Mouse (Mus musculus) lung, embryonic 16.5 days (tissue): ENCODE results near the gene Rufy3. TPM values are rescaled to one million over a fixed set of nuclear protein-coding genes. Genes with fewer than 3 reads are reported as not detected.
A peak's percentile ranks its signal among the peaks of the same experiment; 100 is the strongest.

Experiments
- ATAC-seq: fragments of 200-750 bp; cut with Nextera tagmentation; 2 replicates; pipeline ENCODE4 v1.8.0; 2017; ENCODE audit warnings: low read depth, mild to moderate bottlenecking, moderate library complexity
- H3K27ac ChIP-seq: fragments of 300-500 bp; sonication (generic); 2 replicates; pipeline ENCODE4 v1.5.1; 2014; ENCODE audit warnings: mild to moderate bottlenecking, control low read depth, low read length
- H3K27me3 ChIP-seq: fragments of 300-500 bp; sonication (generic); 2 replicates; pipeline ENCODE4 v1.6.1; 2014; ENCODE audit warnings: low read depth, low read length, mixed read lengths; ENCODE audit not compliant: control insufficient read depth, insufficient read depth
- H3K36me3 ChIP-seq: fragments of 300-500 bp; sonication (generic); 2 replicates; pipeline ENCODE4 v1.6.1; 2014; ENCODE audit warnings: low read length; ENCODE audit not compliant: control insufficient read depth, insufficient read depth
- H3K4me1 ChIP-seq: fragments of 300-500 bp; sonication (generic); replicated peaks from 2 replicates; pipeline ENCODE4 v1.6.1; 2014; ENCODE audit warnings: low read length, mixed read lengths; ENCODE audit not compliant: control insufficient read depth, insufficient read depth
- H3K4me2 ChIP-seq: fragments of 300-500 bp; sonication (generic); 2 replicates; pipeline ENCODE4 v1.6.1; 2014; ENCODE audit warnings: low read depth, low read length, control low read depth
- H3K4me3 ChIP-seq: fragments of 300-500 bp; sonication (generic); 2 replicates; pipeline ENCODE4 v1.5.1; 2014; ENCODE audit warnings: mild to moderate bottlenecking, low read length, control low read depth
- H3K9ac ChIP-seq: fragments of 300-500 bp; sonication (generic); 2 replicates; pipeline ENCODE4 v1.6.1; 2014; ENCODE audit warnings: low read length, control low read depth
- H3K9me3 ChIP-seq: fragments of 300-500 bp; sonication (generic); 2 replicates; pipeline ENCODE4 v1.6.1; 2016; ENCODE audit warnings: low read length; ENCODE audit not compliant: control insufficient read depth
- WGBS: fragments of 180-500 bp; shearing (Covaris S2); extraction: QIAGEN DNeasy Blood & Tissue Kit; methylation state at CpG from one replicate; pipeline ENCODE4 v1.1.7; 2014; 5-methylcytosine and 5-hydroxymethylcytosine counted together
- polyA plus RNA-seq: library from polyadenylated mRNA; unstranded; fragments of >200 nt; fragmentation: Nextera tagmentation; extraction: Ambion mirVana; gene quantifications from 2 replicates; pipeline ENCODE4 v1.2.1, GENCODE M21; 2015

The Rufy3 gene
- polyA plus RNA-seq, 1 experiment from 2014 or later = 9.1 TPM

DNA sequence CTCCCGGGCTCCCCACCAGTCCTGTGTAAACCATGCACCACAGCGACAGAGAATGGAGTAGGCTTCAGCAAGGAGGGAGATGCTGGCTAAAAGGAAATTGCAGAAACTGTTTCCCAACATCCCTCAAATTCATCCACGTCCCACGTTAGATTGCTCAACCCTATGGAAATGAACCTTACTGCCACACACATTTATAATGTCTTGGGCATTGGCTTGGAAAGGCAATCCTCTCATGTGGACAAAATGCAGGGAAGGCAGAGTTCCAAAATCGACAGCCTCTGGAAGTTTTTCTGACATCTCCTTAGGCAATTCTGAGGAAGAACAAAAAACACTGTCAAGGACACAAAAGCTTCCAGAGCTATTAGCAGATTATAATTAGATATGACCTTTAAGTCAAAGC lies 99.0 kb downstream of the Rufy3 start:
- H3K4me1 ChIP-seq = no peaks in the 10 kb centered on the region

DNA sequence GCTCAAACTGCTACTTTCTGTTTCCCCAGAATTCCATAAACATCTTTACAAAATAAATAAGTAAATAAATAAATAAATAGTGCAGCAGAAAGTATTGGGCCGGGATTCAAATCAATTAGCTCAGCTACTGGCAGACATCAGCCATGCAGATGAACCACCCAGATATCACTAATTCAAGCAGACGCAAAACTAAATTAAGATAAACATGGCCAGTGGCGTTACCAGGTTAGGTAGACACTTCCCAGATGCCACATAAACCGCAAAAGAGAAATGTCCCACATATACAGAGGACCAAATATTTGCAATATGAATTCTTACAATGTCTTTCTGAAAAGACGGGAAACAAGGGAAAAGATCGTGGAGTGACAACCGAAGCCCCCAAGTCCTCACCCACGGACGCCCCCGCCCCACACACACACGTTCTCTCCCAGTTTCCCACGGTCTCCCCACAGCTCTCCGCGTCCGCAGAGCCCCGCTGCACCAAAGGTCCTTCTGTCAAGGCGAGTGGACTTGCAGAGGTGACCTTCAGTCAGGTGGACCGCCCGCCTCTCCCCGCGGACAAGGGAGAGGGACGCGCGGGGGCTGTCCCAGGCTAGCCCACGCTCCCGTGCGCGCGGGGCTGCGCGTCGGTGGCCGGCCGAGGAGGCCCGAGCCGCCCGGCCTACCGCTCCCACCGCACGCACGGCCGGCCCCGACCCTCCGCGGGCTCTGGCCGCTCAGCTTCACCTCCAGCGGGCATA lies 110.0 kb downstream of the Rufy3 start:
- H3K4me2 ChIP-seq = peak overlapping the region; percentile 78
- H3K4me3 ChIP-seq = peak overlapping the region; percentile 78
- WGBS = under 1% methylated on average over 22 of the region's 47 CpGs
- peak overlapping the region; percentile 96 for H3K9ac ChIP-seq
- no peaks in the 10 kb centered on the region for H3K27me3 ChIP-seq
- peak overlapping the region; percentile 97 for H3K27ac ChIP-seq
- H3K9me3 ChIP-seq = no peaks in the 10 kb centered on the region
- peak; percentile 37 for ATAC-seq
- peaks cover 11% of the 10 kb centered on the region for H3K36me3 ChIP-seq
- H3K4me1 ChIP-seq = peaks cover 11% of the 10 kb centered on the region

More for the DNA sequence above, 99.0 kb downstream of the Rufy3 start:
- no peak for ATAC-seq
- H3K4me2 ChIP-seq = no peak overlapping the region
- no peak overlapping the region for H3K4me3 ChIP-seq
- no peak overlapping the region for H3K9ac ChIP-seq
- 89% methylated on average over 5 of the region's 5 CpGs for WGBS
- H3K27ac ChIP-seq = no peak overlapping the region
- H3K36me3 ChIP-seq = peaks cover 50% of the 10 kb centered on the region
- H3K9me3 ChIP-seq = no peaks in the 10 kb centered on the region
- H3K27me3 ChIP-seq = no peaks in the 10 kb centered on the region

DNA sequence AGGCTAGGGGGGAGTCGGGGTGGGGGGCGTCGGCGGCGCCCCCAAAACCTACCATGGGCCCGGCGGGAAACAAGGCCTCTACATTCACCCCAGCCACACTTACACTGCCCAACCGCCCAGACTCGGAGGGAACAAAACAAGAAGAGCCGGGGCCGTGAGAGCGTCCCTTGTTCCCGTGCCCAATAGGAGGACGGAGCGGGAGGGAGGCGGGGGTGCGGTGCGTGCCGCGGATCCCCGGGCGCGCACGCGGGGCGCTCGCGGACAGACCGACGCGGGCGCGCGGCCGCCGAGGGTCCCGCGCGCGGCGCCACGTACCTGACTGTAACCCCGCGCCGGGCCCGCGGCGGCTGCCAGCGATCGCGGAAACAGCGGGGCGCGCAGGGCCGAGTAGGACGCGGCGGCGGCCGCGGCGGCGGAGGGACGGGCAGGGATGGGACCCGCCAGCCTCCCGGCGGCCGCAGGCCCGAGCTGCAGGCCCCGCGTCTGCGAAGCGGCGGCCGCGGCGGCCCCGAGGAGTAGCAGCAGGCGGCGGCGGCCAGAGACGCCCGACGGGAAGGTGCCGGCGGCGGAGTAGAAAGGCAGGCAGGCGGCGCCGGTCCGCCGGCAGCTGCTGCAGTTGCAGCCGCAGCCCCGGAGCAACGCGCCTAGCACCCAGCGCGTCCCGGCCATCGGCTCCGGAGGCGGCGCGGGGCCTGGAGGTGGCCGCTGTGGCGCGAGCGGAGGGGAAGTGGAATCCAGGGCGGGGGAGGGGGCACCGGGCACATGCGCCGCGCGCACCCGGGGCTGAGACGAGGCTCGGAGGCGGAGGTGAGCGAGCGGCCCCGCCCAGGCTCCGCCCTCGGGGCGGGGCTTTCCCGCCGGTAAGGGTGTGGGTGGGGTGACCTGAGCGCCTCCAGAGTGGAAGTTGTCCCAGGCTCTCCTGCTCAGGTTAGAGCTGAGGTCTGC lies 110.9 kb downstream of the Rufy3 start, which contains the start of gene Grsf1:
Gene Grsf1 (minus strand): TSS at position 729 of the 945 bp plus-strand sequence.
- no peaks in the 10 kb centered on the region for H3K9me3 ChIP-seq
- H3K9ac ChIP-seq = peak within 1 kb of the TSS; percentile 96
- H3K4me1 ChIP-seq = peaks cover 11% of the 10 kb centered on the region
- peak; percentile 93 for ATAC-seq
- peak within 1 kb of the TSS; percentile 97 for H3K27ac ChIP-seq
- H3K36me3 ChIP-seq = peaks cover 3% of the 10 kb centered on the region
- no peaks in the 10 kb centered on the region for H3K27me3 ChIP-seq
- peak within 1 kb of the TSS; percentile 78 for H3K4me2 ChIP-seq
- H3K4me3 ChIP-seq = peak within 1 kb of the TSS; percentile 78
- under 1% methylated on average over 91 of the region's 127 CpGs for WGBS

DNA sequence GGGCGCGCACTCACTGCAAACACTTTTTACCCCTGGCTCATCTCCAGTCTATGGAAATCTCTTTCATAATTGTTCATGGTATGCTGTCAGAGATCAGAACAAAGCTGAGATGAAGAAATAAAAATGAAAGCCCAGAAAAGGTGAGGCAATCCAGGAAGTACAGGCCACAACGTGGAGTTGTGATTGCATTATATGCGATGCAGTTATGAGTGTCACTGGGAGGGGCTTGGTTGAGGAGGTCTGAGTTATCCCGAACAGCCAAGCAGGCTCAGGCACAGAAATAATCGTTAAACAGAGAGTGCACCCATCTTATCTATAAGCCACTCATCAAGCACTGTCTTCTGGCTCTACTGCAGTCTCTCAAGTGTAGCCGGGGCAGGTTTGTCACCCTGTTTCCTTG lies 114.1 kb downstream of the Rufy3 start:
- H3K9me3 ChIP-seq = no peaks in the 10 kb centered on the region
- WGBS = 44% methylated on average over 7 of the region's 7 CpGs
- H3K36me3 ChIP-seq = no peaks in the 10 kb centered on the region
- ATAC-seq = no peak
- no peak overlapping the region for H3K9ac ChIP-seq
- H3K4me1 ChIP-seq = peaks cover 10% of the 10 kb centered on the region
- no peak overlapping the region for H3K27ac ChIP-seq
- H3K27me3 ChIP-seq = no peaks in the 10 kb centered on the region
- no peak overlapping the region for H3K4me2 ChIP-seq
- no peak overlapping the region for H3K4me3 ChIP-seq

DNA sequence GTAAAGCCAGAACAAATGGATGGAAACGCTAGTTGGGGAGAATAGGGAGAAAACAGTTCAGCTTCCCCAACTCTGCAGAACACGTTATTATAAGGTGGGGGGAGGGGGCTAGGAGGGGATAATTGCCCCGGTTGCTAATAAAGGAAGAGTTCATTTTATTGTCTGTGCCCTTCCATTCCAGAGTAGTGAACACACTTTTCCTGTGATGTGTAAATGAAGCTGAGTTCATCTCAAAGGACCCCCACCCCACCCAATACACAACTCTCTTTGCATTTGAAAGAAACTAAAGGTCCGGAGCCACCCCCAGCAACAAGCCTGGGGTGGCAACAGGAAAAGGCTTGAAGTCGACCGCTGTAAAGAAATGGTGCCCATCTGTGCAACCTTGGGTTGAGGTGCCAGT lies 114.5 kb downstream of the Rufy3 start:
- ATAC-seq = no peak
- H3K4me1 ChIP-seq = peaks cover 7% of the 10 kb centered on the region
- H3K27me3 ChIP-seq = no peaks in the 10 kb centered on the region
- no peak overlapping the region for H3K27ac ChIP-seq
- no peaks in the 10 kb centered on the region for H3K36me3 ChIP-seq
- H3K4me3 ChIP-seq = no peak overlapping the region
- no peaks in the 10 kb centered on the region for H3K9me3 ChIP-seq
- WGBS = 37% methylated on average over 6 of the region's 6 CpGs
- no peak overlapping the region for H3K4me2 ChIP-seq
- H3K9ac ChIP-seq = no peak overlapping the region

DNA sequence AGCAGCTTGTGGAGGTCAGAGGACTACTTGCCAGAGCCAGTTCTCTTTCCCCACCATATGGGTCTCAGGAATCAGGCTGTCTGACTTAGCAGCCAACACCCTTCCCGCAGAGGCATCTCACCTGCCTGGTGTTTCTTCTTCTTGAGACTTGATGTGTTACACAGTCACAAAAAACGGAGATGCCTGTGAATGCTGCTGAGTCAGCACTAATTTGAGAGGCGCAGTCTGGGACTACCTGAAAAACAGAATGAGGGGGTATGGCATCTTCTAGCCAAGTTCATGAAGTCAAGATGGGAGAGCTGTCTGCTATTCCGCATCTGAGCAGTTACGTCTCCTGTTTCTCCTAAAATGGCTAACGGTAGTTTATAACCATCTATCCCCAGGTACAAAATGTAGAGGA lies 115.7 kb downstream of the Rufy3 start:
- Histone ChIP-seq H3K4me1 (0 out of 2 replicates have a peak, but pooled peaks cover 2% of the 10 kb centered on the region), H3K4me2 (no peak overlapping the region), H3K9me3 (no peaks in the 10 kb centered on the region), H3K27ac (no peak overlapping the region), H3K36me3 (no peaks in the 10 kb centered on the region), H3K4me3 (no peak overlapping the region), H3K27me3 (peaks cover 5% of the 10 kb centered on the region), H3K9ac (no peak overlapping the region)
- ATAC-seq = no peak
- 87% methylated on average over 6 of the region's 6 CpGs for WGBS

DNA sequence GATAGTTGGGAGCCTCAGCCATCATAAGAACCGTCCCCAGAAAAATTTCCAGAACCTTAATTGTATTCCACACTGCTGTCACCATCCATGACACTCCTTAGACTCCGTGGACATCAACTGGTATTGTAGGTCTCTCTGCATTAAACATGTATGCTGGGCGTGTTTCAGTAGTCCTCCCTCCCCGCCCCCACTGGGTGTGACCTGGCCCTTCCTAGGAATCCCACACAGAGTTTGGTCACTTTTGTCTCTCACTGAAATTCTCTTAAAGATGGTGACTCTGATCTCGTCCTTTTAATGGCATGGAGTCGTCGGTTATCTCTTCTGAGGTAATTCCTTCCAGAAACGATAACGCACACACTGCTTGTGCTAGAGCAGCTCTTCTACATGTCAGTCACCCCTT lies 118.9 kb downstream of the Rufy3 start:
- WGBS = 73% methylated on average over 9 of the region's 9 CpGs
- no peak overlapping the region for H3K27ac ChIP-seq
- H3K4me3 ChIP-seq = no peak overlapping the region
- H3K9ac ChIP-seq = no peak overlapping the region
- H3K9me3 ChIP-seq = no peaks in the 10 kb centered on the region
- H3K4me1 ChIP-seq = no peaks in the 10 kb centered on the region
- ATAC-seq = no peak
- no peaks in the 10 kb centered on the region for H3K36me3 ChIP-seq
- H3K27me3 ChIP-seq = peaks cover 5% of the 10 kb centered on the region
- no peak overlapping the region for H3K4me2 ChIP-seq

DNA sequence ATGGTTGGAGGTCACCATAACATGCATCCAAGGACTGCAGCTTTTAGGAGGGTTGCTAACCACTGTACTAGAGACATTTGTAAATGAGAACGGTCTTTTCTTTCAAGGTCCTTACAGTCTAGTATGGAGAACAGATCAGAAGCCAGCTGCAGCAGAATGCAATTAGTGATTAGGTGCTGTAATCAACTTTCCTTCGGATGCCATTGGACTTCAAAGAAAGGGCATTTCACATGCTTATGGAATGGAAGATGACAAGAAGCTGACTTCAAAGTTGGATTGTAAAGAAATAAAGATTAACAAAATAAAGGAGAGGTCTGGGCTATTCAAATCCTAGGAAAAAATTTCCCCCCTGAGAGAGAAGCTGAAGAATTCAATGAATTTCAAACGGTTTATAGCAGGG lies 119.4 kb downstream of the Rufy3 start:
- ATAC-seq = no peak
- no peak overlapping the region for H3K4me3 ChIP-seq
- no peak overlapping the region for H3K9ac ChIP-seq
- H3K27me3 ChIP-seq = peaks cover 5% of the 10 kb centered on the region
- H3K27ac ChIP-seq = no peak overlapping the region
- H3K36me3 ChIP-seq = no peaks in the 10 kb centered on the region
- H3K9me3 ChIP-seq = no peaks in the 10 kb centered on the region
- 30% methylated on average over 3 of the region's 3 CpGs for WGBS
- H3K4me2 ChIP-seq = no peak overlapping the region
- no peaks in the 10 kb centered on the region for H3K4me1 ChIP-seq

DNA sequence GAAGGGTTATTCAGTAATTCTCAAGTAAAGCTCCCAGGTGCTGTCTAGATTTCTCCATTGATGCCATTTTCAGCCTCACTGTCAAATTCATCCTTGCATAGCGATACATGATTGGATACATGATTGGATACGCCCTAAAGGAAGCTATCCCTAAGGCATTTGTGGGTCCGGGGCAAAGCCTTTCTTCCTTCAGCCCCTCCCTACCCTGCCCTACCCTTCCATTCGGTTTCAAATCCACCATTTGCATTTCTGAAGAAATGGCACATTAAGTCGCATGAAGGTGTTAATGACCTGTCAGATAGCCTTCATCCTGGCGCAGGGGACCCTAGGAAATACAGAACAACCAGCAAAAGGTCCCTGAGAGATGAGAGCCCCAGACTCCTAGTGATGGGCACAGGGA lies 120.5 kb downstream of the Rufy3 start:
- H3K27me3 ChIP-seq = peaks cover 5% of the 10 kb centered on the region
- no peak overlapping the region for H3K9ac ChIP-seq
- WGBS = 17% methylated on average over 6 of the region's 6 CpGs
- no peak overlapping the region for H3K4me2 ChIP-seq
- no peaks in the 10 kb centered on the region for H3K36me3 ChIP-seq
- no peak overlapping the region for H3K27ac ChIP-seq
- no peak overlapping the region for H3K4me3 ChIP-seq
- no peaks in the 10 kb centered on the region for H3K4me1 ChIP-seq
- H3K9me3 ChIP-seq = no peaks in the 10 kb centered on the region
- ATAC-seq = no peak
